Mouse (Mus musculus) hindbrain, embryonic 16.5 days (tissue): Measurements from ENCODE around the gene Tmem86a. TPM values are rescaled to one million over a fixed set of nuclear protein-coding genes. Genes with fewer than 3 reads are reported as not detected.

ENCODE experiments used
- ATAC-seq: fragments of 200-750 bp; cut with Nextera tagmentation; 2 replicates; pipeline ENCODE4 v1.8.0; 2017; ENCODE audit warnings: moderate TSS enrichment, moderate library complexity
- H3K27ac ChIP-seq: fragments of 300-500 bp; sonication (generic); 2 replicates; pipeline ENCODE4 v1.5.1; 2014; ENCODE audit warnings: low read depth, mild to moderate bottlenecking, control low read depth, low read length, moderate library complexity
- H3K27me3 ChIP-seq: fragments of 300-500 bp; sonication (generic); replicated peaks from 2 replicates; pipeline ENCODE4 v1.6.1; 2014; ENCODE audit warnings: low read length; ENCODE audit not compliant: control insufficient read depth, insufficient read depth
- H3K36me3 ChIP-seq: fragments of 300-500 bp; sonication (generic); 2 replicates; pipeline ENCODE4 v1.6.1; 2014; ENCODE audit warnings: mild to moderate bottlenecking, low read length, moderate library complexity, mixed read lengths; ENCODE audit not compliant: control insufficient read depth, insufficient read depth
- H3K4me1 ChIP-seq: fragments of 300-500 bp; sonication (generic); 2 replicates; pipeline ENCODE4 v1.6.1; 2014; ENCODE audit warnings: low read depth, low read length; ENCODE audit not compliant: control insufficient read depth, insufficient read depth
- H3K4me2 ChIP-seq: fragments of 300-500 bp; sonication (generic); 2 replicates; pipeline ENCODE4 v1.6.1; 2014; ENCODE audit warnings: mild to moderate bottlenecking, low read length, control low read depth, moderate library complexity
- H3K4me3 ChIP-seq: fragments of 300-500 bp; sonication (generic); 2 replicates; pipeline ENCODE4 v1.5.1; 2014; ENCODE audit warnings: mild to moderate bottlenecking, low read length, control low read depth, moderate library complexity
- H3K9ac ChIP-seq: fragments of 300-500 bp; sonication (generic); 2 replicates; pipeline ENCODE4 v1.6.1; 2014; ENCODE audit warnings: low read depth, mild to moderate bottlenecking, control low read depth, low read length, moderate library complexity
- H3K9me3 ChIP-seq: fragments of 300-500 bp; sonication (generic); 2 replicates; pipeline ENCODE4 v1.6.1; 2014; ENCODE audit warnings: mild to moderate bottlenecking, low read length, moderate library complexity; ENCODE audit not compliant: control insufficient read depth
- WGBS: fragments of 180-500 bp; shearing (Covaris S2); extraction: QIAGEN DNeasy Blood & Tissue Kit; methylation state at CpG from one replicate; pipeline ENCODE4 v1.1.7; 2014; 5-methylcytosine and 5-hydroxymethylcytosine counted together
- polyA plus RNA-seq: library from polyadenylated mRNA; unstranded; fragments of >200 nt; fragmentation: Nextera tagmentation; extraction: Ambion mirVana; gene quantifications from 2 replicates; pipeline ENCODE4 v1.2.1, GENCODE M21; 2015

Gene Tmem86a
- polyA plus RNA-seq, 1 experiment from 2014 or later, result 27.3 TPM

DNA sequence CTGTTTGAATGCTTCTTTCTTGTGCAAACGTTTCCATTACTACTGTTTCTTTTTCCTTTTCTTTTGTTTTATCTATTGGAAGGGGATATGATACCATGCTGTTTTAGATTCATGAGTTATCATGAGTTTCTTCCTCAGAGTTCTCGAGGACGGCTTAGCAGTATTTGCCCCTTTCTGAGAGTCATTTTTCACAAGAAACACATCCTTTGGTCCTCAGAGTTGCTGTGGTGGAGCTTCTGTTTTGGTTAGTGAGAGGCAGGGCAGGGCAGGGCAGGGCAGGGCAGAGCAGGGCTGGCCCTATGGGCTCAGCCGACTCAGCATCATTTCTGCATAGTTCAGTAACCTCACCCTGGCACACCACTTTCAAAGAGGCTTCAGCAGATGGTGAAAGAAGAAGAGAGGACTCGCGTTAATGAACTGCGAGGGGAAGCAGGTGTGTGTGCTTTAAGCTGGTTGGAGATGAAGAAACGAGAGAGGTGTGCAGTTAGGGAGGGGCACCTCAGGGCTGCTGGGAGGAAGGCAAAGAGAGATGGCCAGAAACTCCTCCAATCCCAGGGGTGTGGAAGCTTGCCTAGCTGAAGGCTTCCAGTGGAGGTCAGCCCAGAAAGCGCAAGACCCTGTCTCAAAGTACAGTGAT is 37.2 kb upstream of the Tmem86a start:
- Histone ChIP-seq H3K9me3 (no peaks in the 10 kb centered on the region), H3K27me3 (no peaks in the 10 kb centered on the region), H3K4me3 (no peak overlapping the region), H3K4me2 (no peak overlapping the region), H3K36me3 (no peaks in the 10 kb centered on the region), H3K4me1 (peaks cover 14% of the 10 kb centered on the region), H3K27ac (no peak overlapping the region), H3K9ac (no peak overlapping the region)
- no peak for ATAC-seq
- WGBS, result 49% methylated on average over 9 of the region's 9 CpGs

DNA sequence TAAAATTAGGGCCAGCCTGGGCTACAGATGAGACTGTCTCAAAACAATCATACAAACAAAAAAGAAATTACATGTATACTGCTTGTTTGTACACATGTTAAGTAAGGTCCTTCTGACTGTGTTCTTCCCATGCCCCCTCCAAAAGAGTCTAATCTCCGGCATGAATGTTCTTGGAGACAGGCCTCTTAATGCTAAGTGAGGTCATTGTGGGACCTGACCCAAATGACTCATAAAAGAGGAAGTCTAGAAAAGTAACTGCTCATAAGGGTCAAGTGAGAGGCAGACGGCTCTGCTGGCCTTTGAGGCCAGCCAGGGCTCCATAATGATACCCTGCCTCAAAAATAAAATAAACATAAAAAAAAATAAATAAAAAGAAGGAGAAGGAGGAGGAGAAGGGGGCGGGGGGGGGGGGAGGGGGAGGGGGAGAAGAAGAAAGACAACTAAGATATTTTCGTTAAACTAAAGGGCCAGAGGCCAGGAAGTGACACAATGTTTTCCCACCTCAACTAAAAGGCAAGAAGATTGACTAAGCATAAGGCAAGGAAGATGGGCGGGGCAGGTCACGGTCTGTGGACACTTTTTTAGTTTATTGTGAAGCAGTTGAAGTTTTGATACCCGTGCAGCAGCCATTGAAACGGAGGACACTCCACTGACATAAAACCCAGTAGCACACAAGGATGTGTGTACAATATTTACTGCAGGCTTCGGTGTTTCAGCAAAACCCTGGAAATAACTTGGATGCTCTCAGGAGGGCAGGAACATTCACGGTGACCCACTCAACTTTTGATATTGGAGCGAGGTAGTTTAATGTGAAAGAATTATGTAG is 35.6 kb upstream of the Tmem86a start:
- 57% methylated on average over 10 of the region's 11 CpGs for WGBS
- H3K4me3 ChIP-seq, result no peak overlapping the region
- no peak overlapping the region for H3K9ac ChIP-seq
- H3K4me1 ChIP-seq, result peaks cover 7% of the 10 kb centered on the region
- no peak overlapping the region for H3K27ac ChIP-seq
- H3K27me3 ChIP-seq, result no peaks in the 10 kb centered on the region
- H3K4me2 ChIP-seq, result no peak overlapping the region
- no peaks in the 10 kb centered on the region for H3K36me3 ChIP-seq
- H3K9me3 ChIP-seq, result no peaks in the 10 kb centered on the region
- ATAC-seq, result no peak

GRCm38 (mm10) chr7:47015390-47016065 is 34.9 kb upstream of the Tmem86a start:
- peaks cover 5% of the 10 kb centered on the region for H3K4me1 ChIP-seq
- H3K9ac ChIP-seq, result 0 out of 2 replicates have a peak overlapping the region, but pooled peaks have one; percentile 9
- H3K27ac ChIP-seq, result no peak overlapping the region; the same call in 1 of the 2 replicates
- WGBS, result 10% methylated on average over 6 of the region's 6 CpGs
- H3K4me2 ChIP-seq, result peak overlapping the region; percentile 52
- no peaks in the 10 kb centered on the region for H3K27me3 ChIP-seq
- H3K36me3 ChIP-seq, result no peaks in the 10 kb centered on the region
- H3K9me3 ChIP-seq, result no peaks in the 10 kb centered on the region
- peak overlapping the region; percentile 20; the same call in 1 of the 2 replicates for H3K4me3 ChIP-seq
- ATAC-seq, result peak; percentile 91

GRCm38 (mm10) chr7:47016602-47017001 is 33.8 kb upstream of the Tmem86a start:
- Histone ChIP-seq H3K4me1 (peaks cover 5% of the 10 kb centered on the region), H3K9me3 (no peaks in the 10 kb centered on the region), H3K36me3 (no peaks in the 10 kb centered on the region), H3K9ac (no peak overlapping the region), H3K4me2 (no peak overlapping the region), H3K4me3 (no peak overlapping the region), H3K27me3 (no peaks in the 10 kb centered on the region), H3K27ac (no peak overlapping the region)
- ATAC-seq, result no peak
- 74% methylated on average over 3 of the region's 3 CpGs for WGBS

GRCm38 (mm10) chr7:47017146-47017545 is 33.3 kb upstream of the Tmem86a start:
- H3K27ac ChIP-seq, result no peak overlapping the region
- no peak overlapping the region for H3K4me2 ChIP-seq
- peaks cover 5% of the 10 kb centered on the region for H3K4me1 ChIP-seq
- no peak overlapping the region for H3K4me3 ChIP-seq
- H3K36me3 ChIP-seq, result no peaks in the 10 kb centered on the region
- H3K9me3 ChIP-seq, result no peaks in the 10 kb centered on the region
- H3K9ac ChIP-seq, result no peak overlapping the region
- WGBS, result 80% methylated on average over 7 of the region's 7 CpGs
- no peak for ATAC-seq
- no peaks in the 10 kb centered on the region for H3K27me3 ChIP-seq

- H3K4me3 ChIP-seq, result no peak overlapping the region
- H3K9me3 ChIP-seq, result no peaks in the 10 kb centered on the region
- no peak overlapping the region for H3K4me2 ChIP-seq
- no peak overlapping the region for H3K27ac ChIP-seq
- H3K27me3 ChIP-seq, result no peaks in the 10 kb centered on the region
- no peak overlapping the region for H3K9ac ChIP-seq
- WGBS, result 57% methylated on average over 5 of the region's 5 CpGs
- H3K4me1 ChIP-seq, result peaks cover 5% of the 10 kb centered on the region
- H3K36me3 ChIP-seq, result no peaks in the 10 kb centered on the region
- no peak for ATAC-seq
Measured at GRCm38 (mm10) chr7:47019641-47020040, 30.8 kb upstream of the Tmem86a start.

DNA sequence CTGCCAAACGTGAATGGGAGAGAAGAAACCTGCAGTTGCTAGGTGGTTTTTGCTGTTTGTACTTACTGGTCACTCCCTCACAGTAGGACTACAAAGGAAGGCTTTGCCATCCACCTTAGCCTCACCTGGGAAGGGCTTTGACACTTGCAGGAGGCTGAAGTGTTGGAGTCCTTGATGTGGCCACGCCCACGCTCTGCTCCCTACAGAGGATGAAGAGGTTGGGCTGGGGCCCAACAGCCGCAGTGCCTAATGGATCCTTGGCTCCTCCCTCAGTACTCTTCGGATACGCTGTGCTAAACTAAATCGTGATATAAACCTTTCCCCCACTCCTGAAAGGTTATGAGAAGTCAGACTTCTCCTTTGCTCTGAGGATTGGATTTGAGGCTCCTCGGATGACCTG is 29.4 kb upstream of the Tmem86a start:
- Histone ChIP-seq H3K27ac (no peak overlapping the region), H3K4me1 (no peaks in the 10 kb centered on the region), H3K9me3 (no peaks in the 10 kb centered on the region), H3K9ac (no peak overlapping the region), H3K36me3 (no peaks in the 10 kb centered on the region), H3K4me2 (no peak overlapping the region), H3K27me3 (no peaks in the 10 kb centered on the region), H3K4me3 (no peak overlapping the region)
- WGBS, result 17% methylated on average over 8 of the region's 8 CpGs
- ATAC-seq, result no peak

DNA sequence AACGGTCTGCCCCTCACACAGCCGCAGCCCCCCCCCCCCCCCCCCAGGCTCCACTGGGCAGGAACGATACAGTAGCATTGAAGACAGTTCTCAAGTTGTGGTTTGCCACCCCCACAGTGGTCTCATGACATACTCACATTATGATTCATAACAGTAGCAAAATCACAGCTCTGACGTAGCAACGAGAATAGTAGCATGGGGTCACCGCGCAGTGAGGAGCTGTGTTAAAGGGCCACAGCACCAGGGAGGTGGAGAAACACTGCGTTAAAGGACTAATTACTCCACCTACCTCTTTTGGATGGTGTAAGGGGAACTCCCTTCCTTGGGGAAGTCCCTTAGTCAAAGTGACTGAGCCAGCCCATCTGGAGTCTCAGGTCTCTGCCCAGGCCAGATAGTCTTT is 27.9 kb upstream of the Tmem86a start:
- Histone ChIP-seq H3K27me3 (no peaks in the 10 kb centered on the region), H3K27ac (no peak overlapping the region), H3K9me3 (no peaks in the 10 kb centered on the region), H3K4me1 (no peaks in the 10 kb centered on the region), H3K4me3 (no peak overlapping the region), H3K36me3 (no peaks in the 10 kb centered on the region), H3K4me2 (no peak overlapping the region), H3K9ac (no peak overlapping the region)
- 70% methylated on average over 7 of the region's 8 CpGs for WGBS
- ATAC-seq, result no peak

GRCm38 (mm10) chr7:47023530-47023929 is 26.9 kb upstream of the Tmem86a start:
- H3K4me1 ChIP-seq, result no peaks in the 10 kb centered on the region
- peak; percentile 75; the same call in 1 of the 2 replicates for ATAC-seq
- H3K9ac ChIP-seq, result no peak overlapping the region
- WGBS, result 17% methylated on average over 6 of the region's 6 CpGs
- no peak overlapping the region for H3K27ac ChIP-seq
- H3K27me3 ChIP-seq, result no peaks in the 10 kb centered on the region
- H3K36me3 ChIP-seq, result no peaks in the 10 kb centered on the region
- no peaks in the 10 kb centered on the region for H3K9me3 ChIP-seq
- H3K4me3 ChIP-seq, result no peak overlapping the region
- no peak overlapping the region for H3K4me2 ChIP-seq
